Comparison of ENCODE assay signal across 8 mouse cellular contexts in the genomic region with DNA sequence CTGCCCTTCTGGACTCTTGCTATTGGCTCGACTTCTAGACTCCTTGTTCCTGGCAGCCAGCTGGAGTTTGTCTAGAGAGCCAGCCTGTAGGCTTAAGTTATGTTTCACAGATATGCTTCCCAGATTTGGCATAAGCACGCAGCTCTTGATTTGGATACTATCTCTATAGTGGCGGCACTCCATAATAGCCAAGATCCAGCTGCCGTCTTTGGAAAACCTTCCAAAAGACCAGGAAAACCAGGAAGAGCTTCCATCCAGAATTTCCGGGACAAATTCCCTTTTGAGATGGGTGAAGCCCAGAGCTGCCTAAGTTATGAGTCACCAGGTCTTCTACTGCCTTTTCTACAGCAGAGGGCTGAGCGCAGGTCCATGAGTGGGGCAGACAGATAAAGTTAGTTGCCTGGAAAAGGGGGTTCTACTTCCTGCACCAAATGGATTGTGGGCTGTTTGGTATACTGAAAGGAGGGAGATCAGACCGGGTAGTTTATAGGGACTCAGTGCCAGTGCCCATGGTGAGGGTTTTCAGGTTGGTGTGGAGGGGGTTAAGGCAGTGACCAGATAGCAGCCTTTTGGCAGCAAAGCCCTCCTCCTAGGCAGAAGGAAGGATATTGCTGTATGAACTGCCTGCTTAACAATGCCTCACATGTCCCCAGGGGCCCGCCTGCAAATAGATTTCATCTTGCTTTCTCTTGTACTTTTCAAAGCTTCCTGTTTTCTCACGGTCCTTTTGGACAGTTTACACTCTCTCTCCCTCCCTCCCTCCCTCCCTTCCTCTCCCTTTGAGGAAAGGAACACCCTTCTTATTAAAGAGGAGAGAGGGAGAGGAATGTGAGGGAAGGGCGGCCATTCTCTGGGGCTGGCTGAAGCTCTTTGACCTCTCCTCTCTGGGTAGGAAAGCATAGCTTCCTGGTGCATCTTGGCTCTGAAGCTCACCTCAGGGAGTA. TPM values are rescaled to one million over a fixed set of nuclear protein-coding genes. Genes with fewer than 3 reads are reported as not detected.
DNase-seq lines count a peak whose midpoint lies in the region; ATAC-seq and TF ChIP-seq lines count a peak whose summit lies in the region.

No protein-coding gene starts in this region.

- no peak for TF ChIP-seq POLR2A in olfactory bulb, adult 2 months (IDR thresholded peaks at IDR 0.05; ENCODE audit: insufficient read depth, low read depth, low read length)

- H3K36me3 ChIP-seq in intestine, embryonic 16.5 days (ENCODE audit: control insufficient read depth, insufficient read depth, low read length), result no peaks in the 10 kb centered on the region
- H3K36me3 ChIP-seq in liver, embryonic 11.5 days (ENCODE audit: control insufficient read depth, insufficient read depth, low read length), result no peaks in the 10 kb centered on the region

- no peak overlapping the region for H3K4me3 ChIP-seq in intestine, embryonic 16.5 days (ENCODE audit: low read length)
- H3K4me3 ChIP-seq in liver, embryonic 11.5 days (ENCODE audit: low read depth, low read length), result no peak overlapping the region
- H3K4me3 ChIP-seq in olfactory bulb, adult 2 months (ENCODE audit: insufficient read depth, low read depth, low read length), result no peak overlapping the region

- H3K27ac ChIP-seq in intestine, embryonic 16.5 days (ENCODE audit: low read length), result peak overlapping the region; percentile 93
- peak overlapping the region; percentile 62; the same call in 1 of the 2 replicates for H3K27ac ChIP-seq in liver, embryonic 11.5 days (ENCODE audit: low read depth, low read length)
- peak overlapping the region; percentile 89 for H3K27ac ChIP-seq in olfactory bulb, adult 2 months (ENCODE audit: insufficient read depth, low read depth, low read length)

- peaks cover 12% of the 10 kb centered on the region for H3K4me1 ChIP-seq in intestine, embryonic 16.5 days (ENCODE audit: control insufficient read depth, insufficient read depth, low read length)
- H3K4me1 ChIP-seq in liver, embryonic 11.5 days (replicated peaks; ENCODE audit: control insufficient read depth, insufficient read depth, low read length), result peaks cover 7% of the 10 kb centered on the region; the same call in 1 of the 2 replicates
- peaks cover 22% of the 10 kb centered on the region for H3K4me1 ChIP-seq in olfactory bulb, adult 2 months (ENCODE audit: control insufficient read depth, insufficient read depth, low read length)

- no peak overlapping the region for H3K9ac ChIP-seq in intestine, embryonic 16.5 days (ENCODE audit: low read depth, low read length)
- H3K9ac ChIP-seq in liver, embryonic 11.5 days (ENCODE audit: low read depth, low read length), result no peak overlapping the region

- 36% methylated on average over 10 of the region's 10 CpGs for WGBS in intestine, embryonic 16.5 days
- WGBS in liver, embryonic 11.5 days, result 35% methylated on average over 10 of the region's 10 CpGs
- WGBS in olfactory bulb, adult 2 months, result 51% methylated on average over 10 of the region's 10 CpGs

- TF ChIP-seq CTCF in olfactory bulb, adult 2 months (IDR thresholded peaks at IDR 0.05; ENCODE audit: insufficient read depth, low read depth, low read length), result no peak

- DNase-seq in A20 (ENCODE audit: low read depth, low spot score), result peak; percentile 28
- DNase-seq in adrenal gland, adult 8-10 months, result peak; percentile 33
- peak; percentile 42 to 82 for DNase-seq in gastrocnemius, postnatal 4 days (ENCODE audit: low spot score in 2 of 2)
- DNase-seq in liver, embryonic 11.5 days (ENCODE audit: low spot score), result no peak
- DNase-seq in layer of hippocampus, postnatal 36 days, result no peak

- peak; percentile 77 for ATAC-seq in intestine, embryonic 16.5 days
- ATAC-seq in liver, embryonic 11.5 days (replicated peaks; ENCODE audit: low FRiP score), result peak; percentile 41; the same call in 1 of the 2 replicates
- ATAC-seq in monocyte, adult 5-6 weeks (replicated peaks; ENCODE audit: insufficient number of reproducible peaks, low FRiP score, low TSS enrichment, poor library complexity, severe bottlenecking), result no peak

- no peak overlapping the region for H3K4me2 ChIP-seq in intestine, embryonic 16.5 days (ENCODE audit: low read depth, low read length)
- H3K4me2 ChIP-seq in liver, embryonic 11.5 days, result no peak overlapping the region

- no peaks in the 10 kb centered on the region for H3K27me3 ChIP-seq in intestine, embryonic 16.5 days (replicated peaks; ENCODE audit: control insufficient read depth, insufficient read depth, low read length)
- no peaks in the 10 kb centered on the region for H3K27me3 ChIP-seq in liver, embryonic 11.5 days (replicated peaks; ENCODE audit: control insufficient read depth, insufficient read depth, low read length)

- H3K9me3 ChIP-seq in intestine, embryonic 16.5 days (ENCODE audit: control insufficient read depth, low read length), result no peaks in the 10 kb centered on the region
- H3K9me3 ChIP-seq in liver, embryonic 11.5 days (ENCODE audit: control insufficient read depth, low read length), result no peaks in the 10 kb centered on the region

RNA-seq across cellular contexts. Expression of a gene that starts 53.9 kb away (rescaled TPM):
- 1 to 10 TPM; 3.6 to 6.7 (median 5.0) TPM for total RNA-seq in adrenal gland, adult 8-10 months (2022)
- 1 to 10 TPM; 6.0 to 6.4 TPM for total RNA-seq in gastrocnemius, postnatal 4 days (2021)
- 0.50 and 0.53 TPM in 2 replicates for polyA plus RNA-seq in intestine, embryonic 16.5 days (2015; fragmentation: Nextera tagmentation; extraction: Ambion mirVana)
- 0.51 and 0.69 TPM in 2 replicates for polyA plus RNA-seq in liver, embryonic 11.5 days (2014; fragmentation: Nextera tagmentation; extraction: Ambion mirVana)
- polyA plus RNA-seq in olfactory bulb, adult 2 months (2012; ENCODE audit: insufficient read depth, insufficient read length, low replicate concordance, missing spikeins), result not detected in 2 replicates
- total RNA-seq in layer of hippocampus, postnatal 36 days (2021), result 1 to 10 TPM; 4.1 to 4.7 TPM
- under 0.01 to 0.10 TPM in 2 of 3 replicates, not detected in the other for total RNA-seq in monocyte, adult 5-6 weeks (2017)

Comparison
In these comparisons a context has a peak if more than half of its experiments do, and no peak if none do; other contexts are left out.
1. DNase-seq: peak in A20 (single experiment), adrenal gland, adult 8-10 months (single experiment) and gastrocnemius, postnatal 4 days (2 of 2); none in liver, embryonic 11.5 days (single experiment) and layer of hippocampus, postnatal 36 days (0 of 2).
2. Peak in every context shown above with its lines, with median percentiles within 50 percentile points of each other: H3K27ac ChIP-seq.